Mouse (Mus musculus) MEL (cell line): ENCODE measurements at regions not wholly inside any gene's neighbourhood (a gene's known extent, or its start where the extent isn't known, plus 50 kb on each side); places are given as distances from the start of the nearest gene placed in this dataset.

Experiments
- DNase-seq: peaks from one replicate; pipeline ENCODE4 v3.0.0; 2011; ENCODE audit warnings: low read depth, low spot score
- H3K27ac ChIP-seq: 2 replicates; pipeline ENCODE4 v1.5.1; 2012; ENCODE audit warnings: low read depth, mild to moderate bottlenecking, control low read depth, low read length, moderate library complexity; ENCODE audit not compliant: control insufficient read depth
- H3K27me3 ChIP-seq, 2 experiments: fragments of 150-350 bp in 1 of 2; sonication (generic) in 1 of 2; 2 replicates each; pipeline ENCODE4 v1.6.1; 2012; ENCODE audit warnings: low read length in 2 of 2, mild to moderate bottlenecking in 2 of 2, improper control_type of control experiment in 1 of 2, moderate library complexity in 1 of 2; ENCODE audit not compliant: insufficient read depth in 2 of 2, control insufficient read depth in 1 of 2
- H3K36me3 ChIP-seq, 2 experiments: 2 replicates each; pipeline ENCODE4 v1.6.1; 2012 to 2014; ENCODE audit warnings: low read length in 2 of 2, improper control_type of control experiment in 1 of 2, inconsistent platforms in 1 of 2, mild to moderate bottlenecking in 1 of 2; ENCODE audit not compliant: insufficient read depth in 2 of 2, control insufficient read depth in 1 of 2
- H3K4me1 ChIP-seq, 2 experiments: fragments of 150-350 bp in 1 of 2; sonication (generic) in 1 of 2; 2 replicates each; pipeline ENCODE4 v1.6.1; 2012; ENCODE audit warnings: low read length in 2 of 2, improper control_type of control experiment in 1 of 2, mild to moderate bottlenecking in 1 of 2; ENCODE audit not compliant: insufficient read depth in 2 of 2, control insufficient read depth in 1 of 2
- H3K4me3 ChIP-seq, 2 experiments: fragments of 150-350 bp in 1 of 2; sonication (generic) in 1 of 2; 2 replicates each; pipeline ENCODE4 v1.5.1; 2012; ENCODE audit warnings: low read depth in 2 of 2, low read length in 2 of 2, mild to moderate bottlenecking in 2 of 2, moderate library complexity in 2 of 2, control low read depth in 1 of 2, improper control_type of control experiment in 1 of 2; ENCODE audit not compliant: control insufficient read depth in 1 of 2, insufficient read depth in 1 of 2
- H3K79me2 ChIP-seq: 2 replicates; pipeline ENCODE4 v1.6.1; 2012; ENCODE audit warnings: mild to moderate bottlenecking, low read length, moderate library complexity; ENCODE audit not compliant: control insufficient read depth, poor library complexity, insufficient read depth
- H3K9ac ChIP-seq: 2 replicates; pipeline ENCODE4 v1.6.1; 2012; ENCODE audit warnings: low read depth, mild to moderate bottlenecking, control low read depth, low read length, moderate library complexity; ENCODE audit not compliant: control insufficient read depth, poor library complexity, severe bottlenecking
- H3K9me3 ChIP-seq: fragments of 150-350 bp; sonication (generic); replicated peaks from 2 replicates; pipeline ENCODE4 v1.6.1; 2012; ENCODE audit warnings: mild to moderate bottlenecking, low read length, improper control_type of control experiment, moderate library complexity; ENCODE audit not compliant: insufficient read depth
- BHLHE40 ChIP-seq: IDR thresholded peaks from 2 replicates; pipeline ENCODE4 v1.6.1; 2012; ENCODE audit warnings: low read depth, mild to moderate bottlenecking, inconsistent platforms, low read length, improper control_type of control experiment, borderline replicate concordance
- CHD1 ChIP-seq: IDR thresholded peaks from 2 replicates; pipeline ENCODE4 v1.6.1; 2012; ENCODE audit warnings: low read depth, mild to moderate bottlenecking, inconsistent platforms, low read length, improper control_type of control experiment
- CTCF ChIP-seq, 3 experiments: IDR thresholded peaks in 2 of 3; conservative IDR thresholded peaks in 1 of 3; 2 replicates each; pipeline ENCODE4 v1.5.1; 2011 to 2012; ENCODE audit warnings: low read length in 3 of 3, low read depth in 2 of 3, mild to moderate bottlenecking in 2 of 3, improper control_type of control experiment in 1 of 3, inconsistent platforms in 1 of 3, mixed read lengths in 1 of 3, moderate library complexity in 1 of 3; ENCODE audit not compliant: control insufficient read depth in 1 of 3, insufficient read depth in 1 of 3, poor library complexity in 1 of 3, severe bottlenecking in 1 of 3
- EP300 ChIP-seq, 2 experiments: IDR thresholded peaks; 2 replicates each; pipeline ENCODE4 v1.6.1; 2011; ENCODE audit warnings: improper control_type of control experiment in 2 of 2, low read length in 2 of 2, low read depth in 1 of 2, mild to moderate bottlenecking in 1 of 2
- ETS1 ChIP-seq: IDR thresholded peaks from 2 replicates; pipeline ENCODE4 v1.6.1; 2012; ENCODE audit warnings: low read depth, mild to moderate bottlenecking, inconsistent platforms, low read length, improper control_type of control experiment, moderate library complexity
- GABPA ChIP-seq: IDR thresholded peaks from 2 replicates; pipeline ENCODE4 v1.6.1; 2012; ENCODE audit warnings: low read depth, mild to moderate bottlenecking, inconsistent platforms, low read length, improper control_type of control experiment, moderate library complexity
- HCFC1 ChIP-seq: IDR thresholded peaks from 2 replicates; pipeline ENCODE4 v1.6.1; 2012; ENCODE audit warnings: low read depth, mild to moderate bottlenecking, inconsistent platforms, low read length, improper control_type of control experiment, moderate library complexity
- JUND ChIP-seq: IDR thresholded peaks from 2 replicates; pipeline ENCODE4 v1.6.1; 2011; ENCODE audit warnings: low read depth, mild to moderate bottlenecking, improper control_type of control experiment, low read length
- MAFK ChIP-seq: IDR thresholded peaks from 2 replicates; pipeline ENCODE4 v1.6.1; 2011; ENCODE audit warnings: low read depth, mild to moderate bottlenecking, low read length, improper control_type of control experiment, borderline replicate concordance
- MAX ChIP-seq: IDR thresholded peaks from 2 replicates; pipeline ENCODE4 v1.6.1; 2011; ENCODE audit warnings: low read length, improper control_type of control experiment
- MEF2A ChIP-seq: IDR thresholded peaks from 2 replicates; pipeline ENCODE4 v1.6.1; 2014; ENCODE audit warnings: low read depth, mild to moderate bottlenecking, inconsistent platforms, low read length, improper control_type of control experiment; ENCODE audit not compliant: poor library complexity, insufficient replicate concordance, severe bottlenecking; ENCODE audit errors: extremely low read depth
- MXI1 ChIP-seq: IDR thresholded peaks from 2 replicates; pipeline ENCODE4 v1.6.1; 2011; ENCODE audit warnings: mild to moderate bottlenecking, low read depth, low read length, improper control_type of control experiment
- MYB ChIP-seq: IDR thresholded peaks from 2 replicates; pipeline ENCODE4 v1.6.1; 2011; ENCODE audit warnings: mild to moderate bottlenecking, low read depth, low read length, improper control_type of control experiment
- NELFE ChIP-seq: IDR thresholded peaks from 2 replicates; pipeline ENCODE4 v1.6.1; 2011; ENCODE audit warnings: low read depth, low read length, improper control_type of control experiment
- POLR2AphosphoS2 ChIP-seq: IDR thresholded peaks from 2 replicates; pipeline ENCODE4 v1.6.1; 2011; ENCODE audit warnings: low read length, improper control_type of control experiment
- POLR2AphosphoS5 ChIP-seq: IDR thresholded peaks from 2 replicates; pipeline ENCODE4 v1.6.1; 2012; ENCODE audit warnings: low read depth, borderline replicate concordance, mild to moderate bottlenecking, inconsistent platforms, low read length, moderate library complexity, mixed read lengths
- RAD21 ChIP-seq: IDR thresholded peaks from 2 replicates; pipeline ENCODE4 v1.6.1; 2011; ENCODE audit warnings: mild to moderate bottlenecking, low read depth, low read length, improper control_type of control experiment
- RCOR1 ChIP-seq: IDR thresholded peaks from 2 replicates; pipeline ENCODE4 v1.6.1; 2012; ENCODE audit warnings: low read depth, mild to moderate bottlenecking, inconsistent platforms, low read length, improper control_type of control experiment
- SIN3A ChIP-seq: IDR thresholded peaks from 2 replicates; pipeline ENCODE4 v1.6.1; 2012; ENCODE audit warnings: low read length, improper control_type of control experiment, inconsistent platforms
- SMC3 ChIP-seq: IDR thresholded peaks from 2 replicates; pipeline ENCODE4 v1.6.1; 2011; ENCODE audit warnings: low read depth, low read length, improper control_type of control experiment
- TBP ChIP-seq: IDR thresholded peaks from 2 replicates; pipeline ENCODE4 v1.8.0; 2011; ENCODE audit warnings: low read depth, low read length, improper control_type of control experiment
- UBTF ChIP-seq: IDR thresholded peaks from 2 replicates; pipeline ENCODE4 v1.6.1; 2012; ENCODE audit warnings: low read depth, mild to moderate bottlenecking, inconsistent platforms, low read length, improper control_type of control experiment, moderate library complexity, borderline replicate concordance; ENCODE audit not compliant: insufficient read depth
- USF1 ChIP-seq: IDR thresholded peaks from 2 replicates; pipeline ENCODE4 v1.6.1; 2014; ENCODE audit warnings: low read depth, mild to moderate bottlenecking, inconsistent platforms, low read length, improper control_type of control experiment, moderate library complexity
- USF2 ChIP-seq, 2 experiments: IDR thresholded peaks; 2 replicates each; pipeline ENCODE4 v1.6.1; 2011 to 2012; ENCODE audit warnings: improper control_type of control experiment in 2 of 2, low read length in 2 of 2, borderline replicate concordance in 1 of 2, inconsistent platforms in 1 of 2, low read depth in 1 of 2, mild to moderate bottlenecking in 1 of 2; ENCODE audit not compliant: insufficient read depth in 1 of 2
- ZC3H11A ChIP-seq: IDR thresholded peaks from 2 replicates; pipeline ENCODE4 v1.6.1; 2012; ENCODE audit warnings: low read depth, mild to moderate bottlenecking, inconsistent platforms, low read length, improper control_type of control experiment
- ZNF384 ChIP-seq: IDR thresholded peaks from 2 replicates; pipeline ENCODE4 v1.6.1; 2012; ENCODE audit warnings: low read depth, mild to moderate bottlenecking, inconsistent platforms, low read length, improper control_type of control experiment

GRCm38 (mm10) chr9:63875193-63875592 is 117.4 kb upstream of the Smad3 start:
- no peak overlapping the region for H3K4me3 ChIP-seq
- no peaks in the 10 kb centered on the region for H3K79me2 ChIP-seq
- TF ChIP-seq CTCF (IDR thresholded peaks at IDR 0.05 in 2 of 3, conservative IDR thresholded peaks at IDR 0.05 in 1 of 3; ENCODE audit: control insufficient read depth in 1 of 3, insufficient read depth in 1 of 3, low read depth in 2 of 3, low read length in 3 of 3, poor library complexity in 1 of 3, severe bottlenecking in 1 of 3) (peak; percentile 26 to 53 (median 35)), SMC3 (peak; percentile 22; the same call in 1 of the 2 replicates), TBP (no peak), RAD21 (peak; percentile 26)
- TF ChIP-seq, all 39 proteins: peak for 3
- Histone ChIP-seq H3K9me3 (no peaks in the 10 kb centered on the region), H3K36me3 (no peaks in the 10 kb centered on the region), H3K9ac (no peak overlapping the region), H3K27ac (no peak overlapping the region), H3K4me1 (no peaks in the 10 kb centered on the region), H3K27me3 (peaks cover 0 to 1% of the 10 kb centered on the region in 2 experiments; a peak in 2 of 4 replicates)
- DNase-seq, result peak; percentile 37

- no peak for DNase-seq
- Histone ChIP-seq H3K9ac (no peak overlapping the region), H3K4me3 (no peak overlapping the region), H3K9me3 (no peaks in the 10 kb centered on the region)
- no peak for TF ChIP-seq EP300 (IDR thresholded peaks at IDR 0.05; ENCODE audit: low read depth in 1 of 2, low read length in 2 of 2)
- no peak for TF ChIP-seq MYB
- TF ChIP-seq TBP, result no peak
- no peak for TF ChIP-seq SMC3
- TF ChIP-seq ZC3H11A, result no peak
- TF ChIP-seq POLR2AphosphoS5, result no peak
- TF ChIP-seq MAFK, result no peak
- no peak for TF ChIP-seq ZNF384
- TF ChIP-seq UBTF, result no peak
- no peak for TF ChIP-seq HCFC1
- TF ChIP-seq SIN3A, result no peak
- no peak for TF ChIP-seq CHD1
- TF ChIP-seq MAX, result no peak
- TF ChIP-seq, all 39 proteins: peak for 0
- Histone ChIP-seq H3K4me1 (no peaks in the 10 kb centered on the region), H3K79me2 (no peaks in the 10 kb centered on the region), H3K36me3 (no peaks in the 10 kb centered on the region), H3K27me3 (peaks cover 2 to 11% of the 10 kb centered on the region in 2 experiments; a peak in 2 of 4 replicates), H3K27ac (no peak overlapping the region)
These were observed 106.6 kb upstream of the Smad3 start for GRCm38 (mm10) chr9:63864350-63864749.

- no peak overlapping the region for H3K27ac ChIP-seq
- H3K27me3 ChIP-seq, result peaks cover 2 to 10% of the 10 kb centered on the region in 2 experiments; a peak in 2 of 4 replicates
- H3K9ac ChIP-seq, result no peak overlapping the region
- H3K79me2 ChIP-seq, result no peaks in the 10 kb centered on the region
- H3K4me1 ChIP-seq, result no peaks in the 10 kb centered on the region
- H3K36me3 ChIP-seq, result no peaks in the 10 kb centered on the region
- H3K4me3 ChIP-seq, result no peak overlapping the region
- no peak for DNase-seq
- no peaks in the 10 kb centered on the region for H3K9me3 ChIP-seq
- TF ChIP-seq BHLHE40 (no peak), USF1 (no peak), NELFE (no peak), JUND (no peak), POLR2AphosphoS2 (no peak), GABPA (no peak), HCFC1 (no peak), ETS1 (no peak), MEF2A (no peak), USF2 (IDR thresholded peaks at IDR 0.05; ENCODE audit: borderline replicate concordance in 1 of 2, insufficient read depth in 1 of 2, low read depth in 1 of 2, low read length in 2 of 2) (no peak), ZNF384 (no peak), RCOR1 (no peak), MXI1 (no peak), MYB (no peak), CHD1 (no peak)
These were observed 105.5 kb upstream of the Smad3 start for GRCm38 (mm10) chr9:63863328-63863727.
